Mouse (Mus musculus): ENCODE data around the gene Trim65.

Gene Trim65

GRCm38 (mm10) chr11:116087194-116088130, 43.5 kb downstream of the Trim65 start:
- DNase-seq, result peak; percentile 84

DNA sequence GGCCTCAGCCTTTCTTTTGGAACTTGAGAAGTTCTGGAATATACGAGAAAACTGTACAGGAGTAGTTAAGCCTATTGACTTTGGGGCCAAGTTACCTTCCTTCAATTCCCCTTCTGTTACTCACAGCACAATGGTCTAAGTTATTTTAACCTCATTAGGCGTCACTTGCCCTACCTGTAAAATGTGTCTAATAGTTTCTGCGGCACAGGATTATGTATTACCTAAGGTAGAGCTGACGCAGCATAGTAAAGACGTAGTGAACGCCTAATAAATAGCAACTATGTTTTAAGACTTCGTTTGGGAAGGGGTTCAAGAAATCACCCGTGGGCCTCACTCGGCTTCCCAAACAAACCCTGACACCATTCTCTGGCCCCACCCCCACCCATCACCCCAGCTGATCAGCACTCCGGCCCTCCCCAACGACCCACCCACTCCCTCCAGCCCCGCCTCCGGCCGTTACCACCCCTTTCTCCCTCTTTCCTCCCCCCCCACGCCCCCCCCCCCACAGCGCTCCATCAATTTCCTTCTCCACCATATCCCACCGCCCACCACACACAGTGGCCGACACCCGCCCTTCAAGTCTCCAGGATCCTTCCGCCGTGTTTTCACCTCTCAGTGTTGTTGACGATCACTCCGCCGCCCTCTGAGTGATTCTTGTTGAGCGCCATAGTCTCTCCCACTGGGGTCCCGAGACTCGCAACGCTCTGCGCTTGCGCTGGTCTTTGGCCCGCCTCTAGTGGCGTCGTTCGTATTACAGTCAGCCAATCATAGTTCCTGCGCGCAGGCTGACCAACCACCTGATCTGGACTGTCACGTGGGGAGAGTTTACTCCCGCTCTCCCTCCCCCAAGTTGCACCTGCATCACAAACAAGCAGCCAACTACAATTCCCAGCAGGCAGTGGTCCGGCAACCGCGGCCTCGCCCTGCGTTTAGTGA, 44.4 kb downstream of the Trim65 start, which contains the start of gene Wbp2:
Gene Wbp2, minus strand, starts transcription at position 738 of the 936 bp plus-strand sequence.
- peak; percentile 97 for DNase-seq

GRCm38 (mm10) chr11:116084166-116084565, 46.8 kb downstream of the Trim65 start:
- DNase-seq, result no peak

DNA sequence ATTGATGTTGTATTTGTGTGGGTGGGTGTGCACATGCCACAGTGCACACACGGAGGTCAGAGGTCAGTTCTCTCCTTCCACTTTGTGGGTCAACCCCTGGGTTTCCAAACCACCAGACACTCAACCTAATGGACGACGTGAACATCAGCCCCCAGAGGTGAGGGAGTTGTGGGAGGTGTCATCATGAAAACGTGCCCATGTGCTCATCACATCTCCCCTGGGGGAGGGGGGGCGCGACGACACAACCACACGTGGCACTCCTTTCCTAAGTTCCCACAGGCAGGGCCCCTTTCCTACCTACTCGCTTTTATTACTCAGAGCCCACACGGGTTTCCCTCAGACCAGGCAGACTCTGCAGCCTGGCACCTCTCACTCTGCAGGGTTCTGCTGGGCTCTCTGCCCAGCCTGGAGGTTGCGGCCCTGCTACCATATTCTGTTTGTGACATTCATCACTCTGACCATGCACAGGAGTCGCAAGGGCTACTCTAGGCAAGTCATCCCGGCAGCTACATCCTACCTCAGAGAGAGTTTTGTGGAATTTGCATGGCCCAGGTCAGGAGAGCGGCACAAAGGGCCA, 47.7 kb downstream of the Trim65 start:
- DNase-seq, result no peak

GRCm38 (mm10) chr11:116081081-116081480, 49.8 kb downstream of the Trim65 start:
- peak; percentile 70 for DNase-seq

DNA sequence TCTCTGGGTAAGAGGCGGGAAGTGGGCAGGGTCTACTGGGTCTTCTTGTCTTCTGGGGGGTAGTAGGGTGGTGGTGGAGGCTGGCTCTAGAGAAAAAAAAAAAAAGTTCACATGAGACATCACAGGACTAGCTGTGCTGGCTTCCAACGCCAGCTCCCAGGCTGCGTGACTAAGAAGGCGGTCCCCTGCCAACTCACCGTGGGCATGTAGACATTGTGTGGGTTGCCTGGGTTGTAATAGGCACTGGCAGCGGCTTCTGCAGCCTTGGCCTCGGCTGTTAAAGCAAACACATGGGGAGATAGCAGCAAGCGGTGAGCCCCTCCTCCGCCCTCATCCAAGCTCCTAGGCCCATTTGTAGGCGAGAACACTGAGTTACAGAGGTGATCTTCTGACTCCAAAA, 51.4 kb downstream of the Trim65 start:
- peak; percentile 52 for DNase-seq

GRCm38 (mm10) chr11:116078676-116079320, 52.1 kb downstream of the Trim65 start:
- peak; percentile 11 for DNase-seq

GRCm38 (mm10) chr11:116078221-116078620, 52.7 kb downstream of the Trim65 start:
- peak; percentile 43 for DNase-seq

GRCm38 (mm10) chr11:116077446-116078204, 53.3 kb downstream of the Trim65 start, which contains the start of gene Unc13d:
Gene Unc13d, minus strand, starts transcription at chr11:116077961.
- peak; percentile 39 for DNase-seq

DNA sequence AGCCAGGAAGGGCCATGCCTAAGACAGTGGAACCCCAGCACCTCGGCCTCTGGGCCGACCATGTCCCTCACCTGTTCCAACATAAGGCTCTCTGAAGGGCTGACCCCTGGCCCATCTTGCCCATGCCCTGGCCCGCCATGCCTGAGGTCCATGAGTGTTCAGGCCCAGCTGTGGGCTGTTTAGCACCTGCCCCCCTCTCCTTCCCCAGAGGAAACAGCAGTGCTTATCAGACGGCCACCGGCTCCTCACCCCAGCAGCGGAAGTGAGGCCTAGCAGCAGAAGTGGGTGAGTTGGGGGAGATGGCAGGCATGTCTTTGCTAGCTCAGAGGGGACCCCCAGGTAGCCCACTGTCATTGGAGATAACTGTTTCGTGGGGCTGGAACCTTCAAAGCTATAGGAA, 54.1 kb downstream of the Trim65 start:
- DNase-seq, result peak; percentile 14

DNA sequence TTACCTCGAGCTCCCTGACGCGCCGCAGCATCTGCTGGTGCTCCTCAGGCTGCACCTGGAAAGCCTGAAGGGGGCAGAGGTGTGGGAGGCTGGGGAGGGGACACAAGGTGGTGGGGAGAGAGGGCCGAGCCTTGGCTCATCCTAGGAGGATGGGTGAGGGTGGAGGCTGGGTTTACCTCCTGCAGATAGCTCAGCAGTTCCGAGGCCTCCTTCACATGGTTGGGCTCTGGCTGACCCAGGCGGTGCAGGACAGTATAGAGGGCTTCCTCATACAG, 54.7 kb downstream of the Trim65 start:
- no peak for DNase-seq

DNA sequence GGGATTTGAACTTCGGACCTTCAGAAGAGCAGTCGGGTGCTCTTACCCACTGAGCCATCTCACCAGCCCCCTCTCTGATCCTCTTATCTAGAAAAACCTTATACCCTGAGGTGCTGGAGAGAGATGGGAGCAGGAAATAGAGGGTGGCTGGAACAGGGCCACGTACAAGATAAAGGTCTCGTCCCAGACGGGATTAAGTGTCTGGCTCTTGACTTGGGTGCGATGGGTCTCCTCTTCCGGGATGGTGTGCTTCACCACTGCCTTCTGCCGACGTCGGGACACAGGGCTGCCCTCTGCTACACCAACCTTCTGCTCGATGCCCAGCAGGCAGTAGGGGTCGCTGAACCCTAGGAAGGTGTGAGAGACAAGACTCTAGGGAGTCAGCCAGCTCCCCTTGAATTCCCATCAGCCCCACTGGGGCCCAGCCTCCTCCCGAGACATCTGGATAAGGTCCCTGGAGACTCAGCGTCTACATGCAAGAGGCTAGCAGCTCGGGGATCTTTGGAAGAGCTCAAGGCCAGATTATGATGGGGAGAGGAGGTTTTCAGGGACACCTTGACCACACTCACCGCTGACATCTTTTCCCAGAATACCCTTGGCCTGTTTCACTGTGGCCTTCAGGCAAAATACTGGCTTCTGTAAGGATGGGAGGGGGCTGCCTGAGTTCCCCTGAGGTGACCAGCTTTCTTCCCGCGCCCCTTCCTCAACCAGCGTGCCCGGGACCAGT, 55.2 kb downstream of the Trim65 start:
- DNase-seq, result no peak

DNA sequence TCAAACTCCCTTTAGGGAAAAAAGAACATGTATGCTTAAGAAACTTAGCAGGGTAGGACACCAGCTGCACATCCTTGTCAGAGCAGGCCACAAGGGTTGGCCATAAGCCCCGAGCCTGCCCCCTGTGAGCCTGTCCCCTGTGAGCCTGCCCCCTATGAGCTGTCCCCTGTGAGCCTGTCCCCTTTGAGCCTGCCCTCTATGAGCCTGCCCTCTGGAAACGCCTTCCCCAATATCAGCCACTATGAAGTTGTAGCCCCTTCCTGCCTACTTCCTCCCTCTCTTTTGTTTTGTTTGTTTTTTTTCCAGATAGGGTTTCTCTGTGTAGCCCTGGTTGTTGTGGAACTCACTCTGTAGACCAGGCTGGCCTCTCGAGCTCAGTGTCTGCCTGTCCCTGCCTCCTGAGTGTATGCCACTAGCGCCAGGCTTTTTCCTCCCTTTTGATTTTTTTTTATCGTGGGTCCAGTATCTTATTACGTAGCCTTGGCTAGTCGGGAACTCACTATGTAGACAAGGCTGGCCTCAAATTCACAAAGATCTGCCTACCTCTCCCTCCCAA, 56.4 kb downstream of the Trim65 start:
- no peak for DNase-seq

DNA sequence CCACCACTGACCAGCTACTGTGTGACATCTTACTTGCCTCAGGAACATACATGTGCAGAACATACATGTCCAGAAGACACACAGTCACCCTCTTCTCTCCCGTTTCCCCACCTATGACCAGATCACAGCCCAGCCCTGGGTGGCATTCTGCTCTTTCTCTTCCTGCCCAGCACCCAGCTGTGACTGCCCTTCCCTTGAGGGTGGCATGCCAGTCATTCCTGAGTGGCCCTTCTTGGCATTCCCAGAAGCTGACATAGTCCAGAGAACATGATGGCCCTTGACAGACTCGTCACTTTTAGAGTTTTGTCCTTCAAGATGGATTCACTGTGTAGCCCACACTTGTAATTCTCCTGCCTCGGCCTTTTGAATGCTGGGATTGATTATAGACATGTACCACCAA, 58.3 kb downstream of the Trim65 start:
- no peak for DNase-seq
